Mouse (Mus musculus): ENCODE results near the gene Pgap3. TPM values are rescaled to one million over a fixed set of nuclear protein-coding genes. Genes with fewer than 3 reads are reported as not detected.

Gene Pgap3
- polyA plus RNA-seq (2014; fragmentation: Illumina TruSeq; extraction: RNeasy Lipid Tissue Mini Kit (QIAGEN cat#74804); ENCODE audit: low read depth, low replicate concordance), result 0.28 TPM

DNA sequence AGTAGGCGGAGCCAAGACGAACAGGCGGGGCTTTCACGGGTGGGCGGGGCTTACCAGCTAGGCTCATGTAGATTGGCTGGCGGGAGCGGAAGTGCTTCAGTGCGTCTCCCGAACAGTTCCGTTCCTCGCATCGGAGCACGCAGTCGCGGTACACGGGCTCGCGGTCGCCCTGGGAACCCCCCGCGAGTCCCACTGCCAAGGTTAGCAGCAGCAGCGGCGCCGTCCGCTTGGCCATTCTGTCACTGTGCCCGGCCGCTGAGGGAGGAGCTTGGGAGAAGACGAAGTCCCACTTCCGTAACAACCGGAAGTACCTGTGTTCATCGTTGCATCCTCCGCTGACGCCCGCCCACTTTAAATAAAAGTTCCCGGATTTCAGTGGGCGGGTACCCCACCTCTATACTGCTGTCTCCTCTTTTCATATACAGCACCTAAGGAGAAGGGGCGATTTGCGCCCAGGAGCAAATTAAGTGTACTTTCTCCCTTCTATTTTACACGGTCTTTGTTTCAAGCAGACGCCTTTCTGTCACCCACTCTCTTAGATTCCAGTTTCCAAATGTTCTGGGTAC, at the start of gene Pgap3:
TSS of gene Pgap3 (minus strand) at position 330 of the 566 bp plus-strand sequence.

GRCm38 (mm10) chr11:98446213-98446561, 45.9 kb upstream of the Pgap3 start, which contains the start of gene Grb7:
Gene Grb7 (plus strand): TSS chr11:98446394.

DNA sequence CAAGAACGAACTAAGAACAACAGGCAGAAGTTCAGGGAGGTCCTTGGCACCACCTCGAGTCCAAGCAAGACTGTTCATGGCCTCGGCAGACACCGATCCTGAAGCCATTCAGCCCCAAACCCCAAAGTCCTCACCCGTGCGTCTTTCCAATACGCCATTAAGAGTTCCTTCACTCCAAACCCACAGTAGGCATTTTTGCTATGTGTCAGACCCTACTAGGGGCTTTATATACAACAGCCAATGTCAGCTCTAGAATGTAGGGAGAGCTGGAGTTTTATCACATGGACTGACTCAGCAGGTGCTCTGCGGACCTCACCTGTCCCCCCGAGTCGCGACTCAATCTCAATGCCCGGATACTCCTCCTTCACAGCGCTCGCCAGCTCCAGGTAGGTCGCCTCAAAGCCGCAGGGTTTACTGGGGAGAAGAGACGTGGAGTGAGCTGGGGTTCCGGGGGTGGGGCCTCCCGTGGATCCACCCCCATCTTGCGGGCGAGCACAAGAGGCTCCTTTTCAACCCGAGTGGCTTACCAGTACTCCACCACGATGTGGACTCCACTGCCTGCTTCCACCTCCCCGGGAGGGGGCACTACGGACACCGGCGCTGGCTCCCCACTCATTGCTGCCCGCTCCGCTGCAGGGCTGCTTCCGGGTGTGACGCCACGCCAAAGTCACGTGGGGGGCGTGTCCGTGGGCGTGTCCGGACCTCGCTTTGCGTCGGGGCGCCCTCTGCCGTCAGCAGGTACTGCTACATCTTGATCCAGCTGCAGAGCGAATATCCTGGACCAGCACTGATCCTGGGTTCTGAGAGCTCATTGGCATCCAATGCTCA, 38.3 kb upstream of the Pgap3 start, which contains the start of gene Mien1:
TSS of gene Mien1 (minus strand) at position 661 of the 828 bp plus-strand sequence.

GRCm38 (mm10) chr11:98412273-98412796, 12.0 kb upstream of the Pgap3 start, which contains the start of gene Erbb2:
Gene Erbb2 (plus strand): TSS chr11:98412470.

GRCm38 (mm10) chr11:98385638-98386585, 14.4 kb downstream of the Pgap3 start, which contains the start of gene Pnmt:
Gene Pnmt (plus strand): TSS chr11:98386450.

DNA sequence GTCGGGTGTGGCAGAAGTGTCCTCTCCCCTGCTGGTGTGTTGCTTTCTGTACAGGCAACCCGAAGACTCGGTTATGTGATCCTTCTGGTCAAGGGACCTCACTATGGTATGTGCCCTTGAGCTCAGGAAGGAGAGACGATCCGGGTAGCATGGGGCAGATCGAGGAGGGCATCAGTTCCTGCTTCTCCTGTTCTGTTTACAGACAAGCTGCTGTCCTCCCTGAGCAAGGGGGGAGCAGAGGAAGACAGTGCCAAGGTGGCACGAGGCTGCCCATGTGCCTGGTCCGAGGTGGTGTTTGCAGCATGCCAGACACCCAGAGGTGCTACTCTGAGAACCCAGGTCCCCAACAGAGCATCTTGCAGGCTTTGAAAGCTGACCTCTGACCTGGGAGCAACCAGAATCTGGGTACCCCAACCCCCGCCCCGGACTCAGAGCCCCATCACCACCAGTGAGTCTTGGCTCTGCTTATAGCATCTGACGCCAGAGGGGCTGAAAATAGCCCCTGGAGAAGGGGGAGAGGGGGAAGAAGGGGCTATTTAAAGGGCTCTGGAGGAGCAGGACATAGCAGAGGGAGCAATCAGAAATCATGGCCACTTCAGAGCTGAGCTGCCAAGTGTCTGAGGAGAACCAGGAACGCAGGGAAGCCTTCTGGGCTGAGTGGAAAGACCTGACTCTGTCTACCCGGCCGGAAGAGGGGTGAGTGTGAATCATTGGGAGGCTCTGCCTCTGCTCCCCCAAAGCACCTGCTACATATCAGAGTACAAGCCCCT, 16.8 kb downstream of the Pgap3 start, which contains the start of gene Tcap:
TSS of gene Tcap (plus strand) at position 551 of the 770 bp plus-strand sequence.

DNA sequence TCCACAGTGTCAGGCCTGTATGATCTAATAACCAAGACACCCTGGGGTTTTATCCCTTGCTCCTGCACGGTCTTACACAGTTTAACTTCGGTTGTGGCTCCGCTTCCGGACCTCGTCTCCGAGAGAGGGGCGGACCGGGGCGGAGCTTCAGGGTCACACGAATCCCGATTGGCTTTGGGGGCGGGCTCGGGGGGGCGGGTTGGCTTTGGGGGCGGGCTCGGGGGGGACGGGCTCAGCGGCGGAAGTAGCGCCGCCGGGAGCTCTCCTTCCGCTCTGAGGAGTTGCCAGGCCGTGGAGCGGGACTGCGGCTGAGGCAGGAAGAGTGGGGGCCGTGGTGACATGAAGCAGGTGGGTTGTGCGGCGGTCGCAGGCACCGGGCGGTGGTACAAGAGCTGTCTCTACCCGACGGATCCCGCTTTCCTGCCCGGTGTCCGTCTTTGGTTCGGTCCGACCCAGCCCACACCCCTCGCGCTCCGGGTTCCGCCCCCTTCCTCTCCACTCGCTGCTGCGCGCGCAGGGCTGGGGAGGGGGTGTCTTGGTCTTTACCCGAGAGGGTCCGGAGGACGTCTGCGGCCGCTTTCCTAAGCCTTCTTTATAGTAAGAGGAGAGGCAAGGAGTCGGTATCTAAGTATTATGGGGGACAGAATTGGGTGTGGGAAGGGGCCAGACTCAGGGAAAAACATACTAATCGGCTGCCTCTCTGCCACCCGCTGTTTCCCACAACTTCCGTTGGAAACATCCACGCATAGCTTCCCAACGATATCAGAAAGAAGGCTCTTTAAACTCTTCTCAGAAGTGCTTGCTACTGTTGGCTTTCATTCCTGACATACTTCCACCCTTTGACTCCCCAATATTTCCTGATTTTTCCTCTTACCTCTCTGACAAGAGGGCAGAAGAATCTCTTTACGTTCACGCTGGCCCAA, 41.9 kb downstream of the Pgap3 start, which contains the start of gene Stard3:
TSS of gene Stard3 (plus strand) at position 208 of the 923 bp plus-strand sequence.

DNA sequence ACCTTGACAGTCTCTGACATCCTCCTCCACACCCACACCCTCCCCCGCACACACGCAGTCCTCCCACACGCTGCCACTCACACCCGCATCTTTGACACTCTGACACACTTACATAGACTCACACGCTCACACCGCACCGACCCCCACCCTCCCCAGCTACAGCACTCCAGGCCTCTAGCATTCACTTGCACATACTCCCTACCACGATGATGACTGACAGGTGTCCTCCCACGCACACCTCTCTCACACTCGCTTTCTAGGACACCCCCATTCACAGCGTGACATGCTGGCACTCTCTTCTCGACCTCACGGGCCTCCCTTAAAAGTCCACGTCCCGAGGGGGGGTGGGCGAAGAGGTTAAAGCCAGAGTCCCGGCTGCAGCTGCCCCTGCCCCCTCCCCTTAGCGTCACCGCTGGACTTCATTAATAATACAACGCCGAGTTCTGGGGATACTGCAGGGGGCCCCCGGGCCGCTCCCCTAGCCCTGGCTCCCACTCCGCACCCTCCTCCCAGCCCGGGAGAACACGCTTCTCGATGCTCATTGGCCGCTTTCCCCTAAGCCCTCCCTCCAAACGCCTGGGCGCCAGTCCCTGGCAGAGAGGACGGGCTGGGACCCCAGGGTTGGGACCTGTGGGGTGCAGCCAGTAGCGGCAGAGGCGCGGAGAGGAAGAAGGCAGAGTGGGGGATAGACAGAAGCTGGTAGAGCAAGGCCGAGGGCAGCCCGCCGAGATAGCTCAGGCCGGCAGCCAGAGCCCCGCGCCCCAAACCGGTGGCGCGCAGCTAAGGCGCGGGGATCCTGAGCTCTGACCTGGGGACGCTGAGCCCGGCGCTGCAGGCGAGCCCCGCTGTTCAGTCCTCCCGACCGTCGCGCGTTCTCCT, 52.0 kb downstream of the Pgap3 start, which contains the start of gene Ppp1r1b:
TSS of gene Ppp1r1b (plus strand) at position 322 of the 879 bp plus-strand sequence.

Other genes starting within 250 kb of the Pgap3 start
- gene Med1, start 207.2 kb downstream of the Pgap3 start, polyA plus RNA-seq (2014; fragmentation: Illumina TruSeq; extraction: RNeasy Lipid Tissue Mini Kit (QIAGEN cat#74804); ENCODE audit: low read depth, low replicate concordance), result 31.2 TPM
- 24.2 TPM for gene Cdk12, start 197.4 kb downstream of the Pgap3 start, polyA plus RNA-seq (2014; fragmentation: Illumina TruSeq; extraction: RNeasy Lipid Tissue Mini Kit (QIAGEN cat#74804); ENCODE audit: low read depth, low replicate concordance)
- not detected for gene Neurod2, start 70.8 kb downstream of the Pgap3 start, polyA plus RNA-seq (2014; fragmentation: Illumina TruSeq; extraction: RNeasy Lipid Tissue Mini Kit (QIAGEN cat#74804); ENCODE audit: low read depth, low replicate concordance)
- gene Ppp1r1b, start 52.1 kb downstream of the Pgap3 start, polyA plus RNA-seq (2014; fragmentation: Illumina TruSeq; extraction: RNeasy Lipid Tissue Mini Kit (QIAGEN cat#74804); ENCODE audit: low read depth, low replicate concordance), result 6.8 TPM
- gene Stard3, start 42.1 kb downstream of the Pgap3 start, polyA plus RNA-seq (2014; fragmentation: Illumina TruSeq; extraction: RNeasy Lipid Tissue Mini Kit (QIAGEN cat#74804); ENCODE audit: low read depth, low replicate concordance), result 1.0 TPM
- gene Tcap, start 16.7 kb downstream of the Pgap3 start, polyA plus RNA-seq (2014; fragmentation: Illumina TruSeq; extraction: RNeasy Lipid Tissue Mini Kit (QIAGEN cat#74804); ENCODE audit: low read depth, low replicate concordance), result not detected
- gene Pnmt, start 14.0 kb downstream of the Pgap3 start, polyA plus RNA-seq (2014; fragmentation: Illumina TruSeq; extraction: RNeasy Lipid Tissue Mini Kit (QIAGEN cat#74804); ENCODE audit: low read depth, low replicate concordance), result not detected
- gene Erbb2, start 12.0 kb upstream of the Pgap3 start, polyA plus RNA-seq (2014; fragmentation: Illumina TruSeq; extraction: RNeasy Lipid Tissue Mini Kit (QIAGEN cat#74804); ENCODE audit: low read depth, low replicate concordance), result 1.3 TPM
- 101 TPM for gene Mien1, start 38.5 kb upstream of the Pgap3 start, polyA plus RNA-seq (2014; fragmentation: Illumina TruSeq; extraction: RNeasy Lipid Tissue Mini Kit (QIAGEN cat#74804); ENCODE audit: low read depth, low replicate concordance)
- gene Grb7, start 45.9 kb upstream of the Pgap3 start, polyA plus RNA-seq (2014; fragmentation: Illumina TruSeq; extraction: RNeasy Lipid Tissue Mini Kit (QIAGEN cat#74804); ENCODE audit: low read depth, low replicate concordance), result 5.3 TPM
- not detected for gene Ikzf3, start 145.5 kb upstream of the Pgap3 start, polyA plus RNA-seq (2014; fragmentation: Illumina TruSeq; extraction: RNeasy Lipid Tissue Mini Kit (QIAGEN cat#74804); ENCODE audit: low read depth, low replicate concordance)
- 0.49 TPM for gene Zpbp2, start 150.6 kb upstream of the Pgap3 start, polyA plus RNA-seq (2014; fragmentation: Illumina TruSeq; extraction: RNeasy Lipid Tissue Mini Kit (QIAGEN cat#74804); ENCODE audit: low read depth, low replicate concordance)
- gene Ormdl3, start 186.9 kb upstream of the Pgap3 start, polyA plus RNA-seq (2014; fragmentation: Illumina TruSeq; extraction: RNeasy Lipid Tissue Mini Kit (QIAGEN cat#74804); ENCODE audit: low read depth, low replicate concordance), result 3.5 TPM
- not detected for gene Lrrc3c, start 197.8 kb upstream of the Pgap3 start, polyA plus RNA-seq (2014; fragmentation: Illumina TruSeq; extraction: RNeasy Lipid Tissue Mini Kit (QIAGEN cat#74804); ENCODE audit: low read depth, low replicate concordance)
- gene Gm12355, start 225.2 kb upstream of the Pgap3 start, polyA plus RNA-seq (2014; fragmentation: Illumina TruSeq; extraction: RNeasy Lipid Tissue Mini Kit (QIAGEN cat#74804); ENCODE audit: low read depth, low replicate concordance), result not detected
- gene Gsdma3, start 225.9 kb upstream of the Pgap3 start, polyA plus RNA-seq (2014; fragmentation: Illumina TruSeq; extraction: RNeasy Lipid Tissue Mini Kit (QIAGEN cat#74804); ENCODE audit: low read depth, low replicate concordance), result not detected
- not detected for gene Gsdma2, start 246.3 kb upstream of the Pgap3 start, polyA plus RNA-seq (2014; fragmentation: Illumina TruSeq; extraction: RNeasy Lipid Tissue Mini Kit (QIAGEN cat#74804); ENCODE audit: low read depth, low replicate concordance)